Mouse (Mus musculus) bone marrow macrophage, adult 2 months (primary cell): ENCODE measurements at regions not wholly inside any gene's neighbourhood (a gene's known extent, or its start where the extent isn't known, plus 50 kb on each side); places are given as distances from the start of the nearest gene placed in this dataset.

Experiments
- CTCF ChIP-seq: IDR thresholded peaks from 2 replicates; pipeline ENCODE4 v1.5.1; 2012; ENCODE audit warnings: low read depth, mild to moderate bottlenecking, low read length, moderate library complexity
- POLR2A ChIP-seq: IDR thresholded peaks from 2 replicates; pipeline ENCODE4 v1.6.1; 2012; ENCODE audit warnings: mild to moderate bottlenecking, low read depth, low read length, borderline replicate concordance

- TF ChIP-seq CTCF (no peak), POLR2A (no peak)
These were observed 245.3 kb downstream of the Tle4 start for GRCm38 (mm10) chr19:14352551-14352950.
